Mouse (Mus musculus): ENCODE results near the gene Map3k5. TPM values are rescaled to one million over a fixed set of nuclear protein-coding genes. Genes with fewer than 3 reads are reported as not detected.
A peak's percentile ranks its signal among the peaks of the same experiment; 100 is the strongest.

The Map3k5 gene
- polyA plus RNA-seq, 1 experiment from 2014 or later: 0.50 TPM

DNA sequence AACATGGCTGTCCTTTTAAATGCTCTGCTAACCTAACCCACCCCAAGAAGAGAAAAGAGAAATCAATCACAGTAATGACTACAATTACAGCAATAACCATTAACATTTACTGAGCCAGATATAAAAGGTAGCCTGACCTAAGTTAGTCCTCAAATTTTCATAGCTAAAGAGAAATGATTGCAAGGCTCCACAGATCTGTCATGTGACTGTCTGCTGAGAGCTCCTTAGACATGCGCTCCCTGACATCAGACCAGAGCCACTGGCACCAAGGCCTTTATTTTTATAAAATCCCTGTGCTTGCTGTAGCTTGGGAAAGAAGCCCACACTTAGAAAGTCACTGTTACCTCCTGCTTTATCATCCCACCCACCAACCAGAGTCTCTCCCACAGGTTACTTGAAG, 202.2 kb downstream of the Map3k5 start:
- H3K4me3 ChIP-seq (replicated peaks): no peak overlapping the region
- H3K4me1 ChIP-seq (replicated peaks): no peaks in the 10 kb centered on the region
- no peak overlapping the region for H3K4me2 ChIP-seq (replicated peaks)
- no peak overlapping the region for H3K27ac ChIP-seq
- WGBS: 91% methylated on average over 1 of the region's 1 CpGs
- H3K9me3 ChIP-seq: no peaks in the 10 kb centered on the region
- no peak overlapping the region for H3K9ac ChIP-seq (replicated peaks)
- no peak for ATAC-seq
- no peaks in the 10 kb centered on the region for H3K27me3 ChIP-seq
- no peaks in the 10 kb centered on the region for H3K36me3 ChIP-seq

DNA sequence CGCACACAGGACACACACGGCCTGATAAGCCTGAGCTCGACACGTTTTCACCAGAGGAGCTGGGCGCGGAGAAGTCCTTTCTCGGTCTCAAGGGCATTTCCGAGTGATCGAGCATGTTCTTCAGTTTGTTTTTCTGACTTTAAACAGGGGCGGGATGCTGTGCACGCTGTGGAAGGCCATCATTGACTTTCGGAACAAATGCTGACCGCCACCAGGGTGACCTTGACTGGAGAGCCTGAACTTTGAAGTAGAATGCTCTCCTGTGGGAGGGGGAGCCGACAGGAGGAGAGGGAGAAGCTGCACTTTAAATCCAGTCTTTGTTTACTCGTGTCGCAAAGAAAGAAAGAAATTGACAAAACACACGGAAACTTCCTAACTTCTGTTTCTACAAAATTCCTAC, 207.1 kb downstream of the Map3k5 start:
- Histone ChIP-seq H3K4me2 (replicated peaks) (peak overlapping the region; percentile 8; the same call in 1 of the 2 replicates), H3K4me1 (replicated peaks) (no peaks in the 10 kb centered on the region), H3K27ac (no peak overlapping the region), H3K27me3 (peaks cover 6% of the 10 kb centered on the region), H3K4me3 (replicated peaks) (no peak overlapping the region), H3K9me3 (no peaks in the 10 kb centered on the region), H3K36me3 (no peaks in the 10 kb centered on the region), H3K9ac (replicated peaks) (no peak overlapping the region)
- no peak for ATAC-seq
- WGBS: 47% methylated on average over 17 of the region's 17 CpGs

DNA sequence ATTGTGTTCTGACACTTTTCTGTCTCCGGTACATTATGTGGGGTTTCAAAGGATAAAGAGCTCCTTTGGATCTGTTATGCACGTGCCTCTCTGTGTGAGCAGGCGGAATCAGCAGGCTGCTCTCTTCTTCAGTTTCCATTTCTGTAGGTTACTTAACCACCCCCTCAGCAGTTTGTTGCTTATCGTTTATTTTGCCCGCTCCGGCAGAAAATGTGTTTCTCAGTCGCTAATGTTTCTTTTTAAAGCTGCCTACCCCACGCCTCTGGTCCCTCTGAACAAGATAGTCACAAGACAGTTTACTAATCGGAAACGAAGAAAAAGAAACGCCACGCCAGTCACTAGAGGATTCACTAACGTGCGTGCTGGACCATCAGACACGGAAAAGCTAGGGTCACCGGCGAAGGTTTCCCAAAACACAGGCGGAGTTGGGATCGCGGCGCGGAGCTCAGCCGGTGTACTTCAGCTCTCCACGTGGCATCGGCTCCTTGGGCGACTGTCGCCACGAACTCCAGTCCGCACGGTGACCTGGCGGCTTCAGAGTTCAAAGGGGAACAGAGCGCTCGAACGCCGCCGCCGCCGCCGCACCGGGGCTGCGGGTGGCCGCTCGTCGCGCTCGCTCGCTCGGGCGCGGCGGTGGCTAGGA, 214.0 kb downstream of the Map3k5 start, which contains the start of gene Map7:
Gene Map7 (plus strand): TSS at position 342 of the 643 bp plus-strand sequence.
- Histone ChIP-seq H3K4me3 (replicated peaks) (peak within 1 kb of the TSS; percentile 72), H3K9me3 (no peaks in the 10 kb centered on the region), H3K27ac (no peak within 1 kb of the TSS), H3K36me3 (no peaks in the 10 kb centered on the region), H3K4me1 (replicated peaks) (peaks cover 19% of the 10 kb centered on the region), H3K27me3 (peaks cover 53% of the 10 kb centered on the region), H3K4me2 (replicated peaks) (peak within 1 kb of the TSS; percentile 94), H3K9ac (replicated peaks) (peak within 1 kb of the TSS; percentile 69)
- peak; percentile 16 for ATAC-seq
- whole genome bisulfite sequencing: 4% methylated on average over 35 of the region's 51 CpGs

DNA sequence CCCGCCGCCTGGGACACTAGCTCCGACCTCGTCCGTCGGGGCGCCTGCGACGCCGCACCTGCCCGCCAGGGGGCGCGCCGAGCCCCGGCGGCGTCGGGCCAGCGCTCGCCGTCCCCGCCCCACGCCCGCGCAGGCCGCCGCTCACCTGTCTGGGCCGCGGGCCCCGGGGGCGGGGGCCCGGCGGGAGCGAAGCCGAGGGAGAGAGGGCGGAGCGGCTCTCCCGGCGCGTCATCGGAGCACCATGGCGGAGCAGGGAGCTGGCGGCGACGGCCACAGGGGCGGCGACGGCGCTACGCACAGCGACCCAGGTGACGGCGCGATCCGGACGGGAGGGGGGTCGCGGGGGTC, 214.5 kb downstream of the Map3k5 start:
- peaks cover 53% of the 10 kb centered on the region for H3K27me3 ChIP-seq
- WGBS: under 1% methylated on average over 30 of the region's 58 CpGs
- peak; percentile 76 for ATAC-seq

DNA sequence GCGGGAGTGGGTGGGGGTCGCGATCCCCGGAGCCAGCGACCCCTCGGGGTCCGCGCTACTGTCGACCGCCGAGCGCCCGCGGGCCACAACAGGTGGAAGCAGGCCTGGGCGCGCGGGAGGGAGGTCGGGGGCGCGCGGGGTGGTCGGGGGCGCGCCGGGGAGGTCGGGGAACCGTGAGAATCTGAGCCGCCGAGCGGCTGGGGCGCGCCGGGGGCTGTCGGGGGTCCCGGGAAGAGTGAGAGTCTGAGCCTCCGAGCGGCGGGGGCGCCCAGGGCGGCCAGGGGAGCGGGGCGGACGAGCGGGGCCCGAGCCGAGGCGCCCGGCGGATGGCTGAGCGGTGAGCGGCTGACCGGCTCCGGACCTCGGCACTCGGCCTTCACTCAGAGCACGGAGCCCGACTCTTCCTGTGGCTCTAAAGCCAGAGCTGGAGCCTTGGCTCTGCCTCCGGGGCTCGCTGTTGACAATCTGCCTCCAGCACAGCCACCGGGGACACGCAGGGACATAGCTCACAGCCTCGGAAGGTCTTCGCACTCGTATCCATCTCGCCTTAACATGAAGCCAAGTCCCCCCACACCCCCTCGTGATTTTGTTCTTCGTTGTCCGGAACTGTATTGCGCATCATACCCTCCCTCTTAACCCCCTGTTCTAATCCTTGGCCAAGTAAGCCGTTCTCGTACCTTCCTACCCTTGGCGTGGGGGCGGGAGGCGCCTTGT, 215.0 kb downstream of the Map3k5 start:
- peak; percentile 87 for ATAC-seq
- no peaks in the 10 kb centered on the region for H3K9me3 ChIP-seq
- H3K4me1 ChIP-seq (replicated peaks): peaks cover 19% of the 10 kb centered on the region
- peak overlapping the region; percentile 72 for H3K4me3 ChIP-seq (replicated peaks)
- peak overlapping the region; percentile 94 for H3K4me2 ChIP-seq (replicated peaks)
- H3K36me3 ChIP-seq: no peaks in the 10 kb centered on the region
- WGBS: under 1% methylated on average over 60 of the region's 74 CpGs
- H3K27me3 ChIP-seq: peaks cover 53% of the 10 kb centered on the region
- H3K27ac ChIP-seq: no peak overlapping the region
- peak overlapping the region; percentile 69 for H3K9ac ChIP-seq (replicated peaks)

More for the DNA sequence above, 214.5 kb downstream of the Map3k5 start:
- Histone ChIP-seq H3K27ac (no peak overlapping the region), H3K9me3 (no peaks in the 10 kb centered on the region), H3K4me3 (replicated peaks) (peak overlapping the region; percentile 72), H3K4me1 (replicated peaks) (peaks cover 19% of the 10 kb centered on the region), H3K9ac (replicated peaks) (peak overlapping the region; percentile 69), H3K4me2 (replicated peaks) (peak overlapping the region; percentile 94), H3K36me3 (no peaks in the 10 kb centered on the region)

DNA sequence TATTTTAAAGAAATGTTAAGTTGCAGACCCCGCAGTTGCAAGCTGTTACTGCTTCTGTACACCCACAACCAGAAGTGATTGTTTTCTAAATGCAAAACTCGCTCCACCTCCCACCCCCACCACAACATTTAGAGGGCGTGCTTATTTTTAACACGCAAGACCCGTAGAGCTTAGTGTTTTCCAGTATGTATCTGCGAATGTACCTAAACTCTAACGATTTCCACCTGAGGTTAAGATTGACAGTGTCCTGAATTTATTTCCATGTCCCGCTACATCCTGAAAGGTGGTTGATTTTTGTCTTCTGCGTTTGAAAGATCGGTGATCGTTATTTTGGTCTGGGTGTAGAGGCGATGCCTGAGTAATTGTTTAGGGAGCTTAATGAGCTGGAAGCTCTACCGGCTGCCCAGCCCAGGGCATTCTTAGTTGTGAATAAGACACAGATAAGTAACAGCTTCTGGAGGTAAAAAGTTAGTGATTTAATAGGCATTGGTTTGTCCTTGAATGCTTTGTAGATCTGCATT, 215.6 kb downstream of the Map3k5 start:
- Histone ChIP-seq H3K36me3 (no peaks in the 10 kb centered on the region), H3K4me1 (replicated peaks) (peaks cover 19% of the 10 kb centered on the region), H3K9ac (replicated peaks) (peak overlapping the region; percentile 69), H3K9me3 (no peaks in the 10 kb centered on the region), H3K27me3 (peaks cover 53% of the 10 kb centered on the region), H3K4me2 (replicated peaks) (peak overlapping the region; percentile 94), H3K27ac (no peak overlapping the region), H3K4me3 (replicated peaks) (peak overlapping the region; percentile 72)
- peak; percentile 29; the same call in 1 of the 2 replicates for ATAC-seq
- 4% methylated on average over 13 of the region's 13 CpGs for WGBS

DNA sequence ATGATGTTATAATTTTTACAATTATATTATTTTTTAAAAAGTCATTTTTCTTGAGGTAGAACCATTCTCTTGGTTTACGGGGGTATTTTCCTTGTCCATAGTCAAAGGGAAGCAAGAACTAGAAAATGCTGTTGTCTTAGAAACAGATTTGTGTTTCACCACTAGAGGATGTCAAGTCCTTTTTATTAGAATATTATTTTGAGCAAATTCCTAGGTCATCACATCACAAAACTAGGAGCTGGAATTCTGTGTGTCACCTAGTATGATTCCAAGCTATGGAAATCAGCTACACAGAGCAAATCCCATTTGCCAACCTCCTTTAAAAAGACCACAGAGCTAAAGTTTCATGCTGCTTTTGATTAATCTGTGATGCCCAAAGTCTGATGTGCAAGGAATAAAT, 217.9 kb downstream of the Map3k5 start:
- Histone ChIP-seq H3K9me3 (no peaks in the 10 kb centered on the region), H3K4me2 (replicated peaks) (no peak overlapping the region), H3K4me3 (replicated peaks) (no peak overlapping the region), H3K27me3 (peaks cover 39% of the 10 kb centered on the region), H3K9ac (replicated peaks) (no peak overlapping the region), H3K27ac (no peak overlapping the region), H3K36me3 (no peaks in the 10 kb centered on the region), H3K4me1 (replicated peaks) (peaks cover 19% of the 10 kb centered on the region)
- ATAC-seq: no peak
- WGBS: 98% methylated on average over 1 of the region's 1 CpGs

DNA sequence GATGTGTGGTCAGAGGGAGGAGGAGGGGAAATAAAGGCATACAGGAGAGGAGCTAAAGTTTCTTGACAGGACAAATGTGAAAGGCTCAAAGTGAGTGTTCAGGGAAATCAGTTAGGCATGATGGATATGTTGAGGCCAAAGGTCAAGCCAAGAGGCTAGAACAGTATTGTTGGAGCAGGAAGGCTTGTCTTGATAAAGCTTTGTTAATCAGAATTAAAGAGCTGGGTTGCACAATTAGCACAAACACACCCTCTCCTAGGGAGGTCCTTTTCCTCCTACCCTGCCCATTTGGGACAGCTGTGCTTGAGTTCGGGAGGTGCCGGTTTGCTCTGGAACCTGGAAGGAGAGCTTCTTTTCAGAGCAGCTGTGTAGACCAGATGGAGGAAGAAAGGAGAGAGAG, 219.2 kb downstream of the Map3k5 start:
- peaks cover 16% of the 10 kb centered on the region for H3K4me1 ChIP-seq (replicated peaks)
- no peaks in the 10 kb centered on the region for H3K9me3 ChIP-seq
- no peak overlapping the region for H3K4me3 ChIP-seq (replicated peaks)
- no peak overlapping the region for H3K27ac ChIP-seq
- ATAC-seq: no peak
- no peak overlapping the region for H3K4me2 ChIP-seq (replicated peaks)
- no peak overlapping the region for H3K9ac ChIP-seq (replicated peaks)
- peaks cover 25% of the 10 kb centered on the region for H3K27me3 ChIP-seq
- 47% methylated on average over 2 of the region's 2 CpGs for WGBS
- H3K36me3 ChIP-seq: no peaks in the 10 kb centered on the region

DNA sequence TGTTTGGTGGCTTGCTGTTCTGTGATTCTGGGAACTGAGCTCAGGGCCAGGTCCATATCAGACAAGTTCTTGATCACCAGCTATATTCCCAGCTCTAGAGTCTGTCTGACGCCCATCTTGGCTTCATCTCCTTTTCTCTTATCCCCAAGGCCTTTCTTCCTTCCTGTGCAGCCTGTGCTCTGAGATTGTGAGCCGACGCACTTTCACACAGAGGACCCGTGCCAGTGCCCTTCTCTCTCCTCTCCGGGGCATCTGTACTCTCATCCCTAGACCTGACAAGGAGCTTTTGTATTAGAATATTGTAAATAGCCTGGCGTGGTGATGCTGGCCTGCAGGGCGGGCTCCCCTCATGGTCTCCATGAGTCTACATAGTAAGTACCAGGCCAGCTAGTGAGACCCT, 221.1 kb downstream of the Map3k5 start:
- H3K4me3 ChIP-seq (replicated peaks): no peak overlapping the region
- no peak overlapping the region for H3K4me2 ChIP-seq (replicated peaks)
- no peak overlapping the region for H3K9ac ChIP-seq (replicated peaks)
- H3K27ac ChIP-seq: no peak overlapping the region
- WGBS: 83% methylated on average over 7 of the region's 7 CpGs
- H3K9me3 ChIP-seq: no peaks in the 10 kb centered on the region
- no peaks in the 10 kb centered on the region for H3K4me1 ChIP-seq (replicated peaks)
- no peaks in the 10 kb centered on the region for H3K36me3 ChIP-seq
- peaks cover 7% of the 10 kb centered on the region for H3K27me3 ChIP-seq
- ATAC-seq: no peak

DNA sequence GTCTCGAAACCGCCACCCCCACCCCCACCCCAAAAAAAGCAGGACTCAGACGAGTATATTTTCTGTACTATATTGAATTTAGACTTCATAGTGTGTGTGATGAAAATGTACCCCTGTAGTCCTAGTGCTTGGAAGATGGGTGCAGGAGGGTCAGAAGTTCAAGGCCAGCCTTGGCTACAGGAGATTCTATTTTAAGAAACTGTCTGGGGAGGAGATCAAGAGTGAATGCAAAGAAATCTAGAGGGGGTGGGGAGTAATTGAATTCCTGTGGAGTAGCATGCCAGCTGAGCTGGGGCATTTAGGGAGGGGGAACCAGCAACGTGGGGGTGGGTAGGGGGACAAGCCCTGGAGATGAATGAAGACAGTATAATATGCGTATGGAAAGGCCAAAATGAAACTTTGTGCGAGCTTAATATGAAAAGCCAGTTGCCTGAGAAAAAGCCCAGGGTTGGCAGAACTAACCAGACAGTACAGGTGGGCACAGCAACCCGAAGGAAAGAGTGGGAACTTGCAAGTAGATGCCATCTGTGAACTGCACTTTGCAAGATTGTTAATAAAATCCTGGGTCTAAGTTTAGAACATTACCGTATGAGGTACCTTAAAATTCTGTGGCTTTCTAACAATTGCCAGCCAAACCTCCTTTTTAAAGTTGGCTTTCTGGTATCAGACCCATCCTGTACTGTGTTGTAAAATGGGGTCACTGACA, 222.9 kb downstream of the Map3k5 start:
- Histone ChIP-seq H3K4me1 (replicated peaks) (no peaks in the 10 kb centered on the region), H3K27ac (no peak overlapping the region), H3K36me3 (no peaks in the 10 kb centered on the region), H3K4me3 (replicated peaks) (no peak overlapping the region), H3K9ac (replicated peaks) (no peak overlapping the region), H3K27me3 (peaks cover 5% of the 10 kb centered on the region; the same call in 1 of the 2 replicates), H3K4me2 (replicated peaks) (no peak overlapping the region), H3K9me3 (no peaks in the 10 kb centered on the region)
- no peak for ATAC-seq
- 86% methylated on average over 8 of the region's 8 CpGs for WGBS

DNA sequence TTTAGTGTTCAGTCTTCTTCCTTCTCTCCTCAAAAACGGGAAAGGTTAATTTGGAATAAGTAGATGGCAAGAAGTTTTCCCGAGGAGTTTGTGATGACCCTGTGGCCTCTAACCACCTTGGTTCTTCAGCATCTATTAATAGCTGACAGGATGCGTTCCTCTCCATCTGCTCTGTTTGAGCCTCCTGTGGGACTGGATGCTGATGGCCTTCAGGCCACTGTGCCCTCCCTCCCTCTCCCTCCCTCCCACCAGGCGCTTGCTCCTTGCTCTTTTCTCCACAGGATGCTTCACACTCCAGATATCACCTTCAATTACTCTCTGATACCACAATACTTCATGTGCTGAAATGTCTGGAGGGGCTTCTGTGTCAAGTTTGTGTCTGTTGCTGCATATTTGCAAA, 224.5 kb downstream of the Map3k5 start:
- Histone ChIP-seq H3K27ac (no peak overlapping the region), H3K9me3 (no peaks in the 10 kb centered on the region), H3K9ac (replicated peaks) (no peak overlapping the region), H3K27me3 (peaks cover 5% of the 10 kb centered on the region; the same call in 1 of the 2 replicates), H3K4me1 (replicated peaks) (no peaks in the 10 kb centered on the region), H3K4me3 (replicated peaks) (no peak overlapping the region), H3K36me3 (no peaks in the 10 kb centered on the region), H3K4me2 (replicated peaks) (no peak overlapping the region)
- WGBS: 74% methylated on average over 4 of the region's 4 CpGs
- ATAC-seq: no peak

DNA sequence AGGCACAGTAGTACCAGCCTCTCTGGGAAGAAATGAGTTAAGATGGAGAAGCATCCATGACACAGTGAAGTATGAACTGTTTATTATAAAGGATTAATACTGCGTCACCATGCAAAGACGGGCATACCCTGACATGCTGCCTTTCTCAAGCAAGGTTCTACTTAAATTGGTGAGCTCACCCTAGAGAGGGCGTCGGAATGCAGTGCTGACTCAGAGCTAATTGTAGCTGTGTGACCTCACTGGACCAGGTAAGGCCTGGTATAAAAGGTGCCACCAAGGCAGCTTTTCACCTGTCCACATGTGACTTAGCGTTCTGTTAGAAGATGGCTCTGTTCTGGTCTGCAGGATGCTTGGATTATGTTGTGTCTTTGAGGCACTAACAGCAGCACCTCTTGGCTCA, 225.0 kb downstream of the Map3k5 start:
- H3K4me3 ChIP-seq (replicated peaks): no peak overlapping the region
- no peak overlapping the region for H3K9ac ChIP-seq (replicated peaks)
- peaks cover 5% of the 10 kb centered on the region; the same call in 1 of the 2 replicates for H3K27me3 ChIP-seq
- no peaks in the 10 kb centered on the region for H3K36me3 ChIP-seq
- H3K9me3 ChIP-seq: no peaks in the 10 kb centered on the region
- H3K4me2 ChIP-seq (replicated peaks): no peak overlapping the region
- H3K4me1 ChIP-seq (replicated peaks): no peaks in the 10 kb centered on the region
- WGBS: 92% methylated on average over 5 of the region's 5 CpGs
- H3K27ac ChIP-seq: no peak overlapping the region
- ATAC-seq: no peak

Data from midbrain, embryonic 13.5 days (tissue).